Mouse (Mus musculus) brain, embryonic 14.5 days (tissue): Measurements from ENCODE around the gene Prrt2. TPM values are rescaled to one million over a fixed set of nuclear protein-coding genes. Genes with fewer than 3 reads are reported as not detected.

Experiments
- DNase-seq: peaks from one replicate; pipeline ENCODE4 v3.0.0-alpha.2; 2011; ENCODE audit warnings: low read depth
- CTCF ChIP-seq: fragments of 200-500 bp; IDR thresholded peaks from 2 replicates; pipeline ENCODE4 v1.5.1; 2012; ENCODE audit warnings: inconsistent platforms, mild to moderate bottlenecking, moderate library complexity, borderline replicate concordance; ENCODE audit not compliant: insufficient read depth, insufficient read length; ENCODE audit errors: extremely low read depth
- POLR2A ChIP-seq: fragments of 200-500 bp; IDR thresholded peaks from 2 replicates; pipeline ENCODE4 v1.6.1; 2012; ENCODE audit warnings: mild to moderate bottlenecking, inconsistent platforms, borderline replicate concordance; ENCODE audit not compliant: poor library complexity, insufficient read depth, insufficient read length, severe bottlenecking; ENCODE audit errors: extremely low read depth
- polyA plus RNA-seq: library from polyadenylated mRNA; depleted of rRNA; stranded (reverse); fragments of >200 nt; gene quantifications from 2 replicates; pipeline ENCODE4 v1.2.3, GENCODE M21; 2012; rRNA removed

The Prrt2 gene
- polyA plus RNA-seq, 1 experiment: 71.4 TPM

- no peak for TF ChIP-seq POLR2A
- peak; percentile 35; the same call in 1 of the 2 replicates for TF ChIP-seq CTCF
- peak; percentile 45 for DNase-seq
Observed at GRCm38 (mm10) chr7:126986319-126986718, 34.7 kb downstream of the Prrt2 start.

GRCm38 (mm10) chr7:126984667-126985444 lies 36.2 kb downstream of the Prrt2 start:
- TF ChIP-seq POLR2A: no peak
- TF ChIP-seq CTCF: no peak
- DNase-seq: no peak

GRCm38 (mm10) chr7:126983113-126983512 lies 37.9 kb downstream of the Prrt2 start:
- TF ChIP-seq POLR2A (no peak), CTCF (no peak)

GRCm38 (mm10) chr7:126982054-126982453 lies 39.0 kb downstream of the Prrt2 start:
- no peak for DNase-seq
- no peak for TF ChIP-seq POLR2A
- no peak for TF ChIP-seq CTCF

More at GRCm38 (mm10) chr7:126983113-126983512, 37.9 kb downstream of the Prrt2 start:
- no peak for DNase-seq

- no peak for TF ChIP-seq CTCF
- no peak for TF ChIP-seq POLR2A
- no peak for DNase-seq
Observed at GRCm38 (mm10) chr7:126981601-126982000, 39.4 kb downstream of the Prrt2 start.

GRCm38 (mm10) chr7:126978841-126979240 lies 42.2 kb downstream of the Prrt2 start:
- TF ChIP-seq CTCF: no peak
- TF ChIP-seq POLR2A: no peak
- DNase-seq: no peak

- TF ChIP-seq CTCF (no peak), POLR2A (no peak)
- no peak for DNase-seq
Observed at GRCm38 (mm10) chr7:126976878-126977459, 44.0 kb downstream of the Prrt2 start.

- DNase-seq: peak; percentile 99
- TF ChIP-seq CTCF (peak; percentile 98), POLR2A (no peak)
Observed at GRCm38 (mm10) chr7:126975950-126976866, 44.8 kb downstream of the Prrt2 start, which contains the start of gene Cdiptos. TSS of gene Cdiptos (minus strand) at chr7:126976098.

GRCm38 (mm10) chr7:126975893-126975949 lies 45.3 kb downstream of the Prrt2 start, which contains the start of gene Cdipt:
TSS of gene Cdipt (plus strand) at chr7:126975914.
- DNase-seq: no peak
- TF ChIP-seq CTCF (no peak), POLR2A (no peak)

- TF ChIP-seq CTCF (no peak), POLR2A (no peak)
- DNase-seq: peak; percentile 2
Observed at GRCm38 (mm10) chr7:126975493-126975892, 45.5 kb downstream of the Prrt2 start.

Other genes starting within 250 kb of the Prrt2 start
- gene Ypel3, start 244.3 kb downstream of the Prrt2 start, polyA plus RNA-seq: 181 and 258 TPM in 2 replicates
- 1.6 and 2.3 TPM in 2 replicates for gene Tbx6, start 239.7 kb downstream of the Prrt2 start, polyA plus RNA-seq
- 219 and 232 TPM in 2 replicates for gene Ppp4c, start 228.7 kb downstream of the Prrt2 start, polyA plus RNA-seq
- 199 and 224 TPM in 2 replicates for gene Fam57b, start 223.5 kb downstream of the Prrt2 start, polyA plus RNA-seq
- not detected in 2 replicates for gene 4930451I11Rik, start 189.6 kb downstream of the Prrt2 start, polyA plus RNA-seq
- 11.8 and 13.2 TPM in 2 replicates for gene Doc2a, start 173.8 kb downstream of the Prrt2 start, polyA plus RNA-seq
- gene Hirip3, start 159.2 kb downstream of the Prrt2 start, polyA plus RNA-seq: 48.6 and 65.1 TPM in 2 replicates
- 86.9 and 99.3 TPM in 2 replicates for gene Ino80e, start 158.8 kb downstream of the Prrt2 start, polyA plus RNA-seq
- 101 and 131 TPM in 2 replicates for gene Taok2, start 136.5 kb downstream of the Prrt2 start, polyA plus RNA-seq
- 28.3 and 36.8 TPM in 2 replicates for gene Tmem219, start 98.3 kb downstream of the Prrt2 start, polyA plus RNA-seq
- gene Kctd13, start 92.3 kb downstream of the Prrt2 start, polyA plus RNA-seq: 91.1 and 108 TPM in 2 replicates
- 21.0 and 21.2 TPM in 2 replicates for gene Asphd1, start 71.6 kb downstream of the Prrt2 start, polyA plus RNA-seq
- 84.2 and 129 TPM in 2 replicates for gene Sez6l2, start 70.6 kb downstream of the Prrt2 start, polyA plus RNA-seq
- 153 and 166 TPM in 2 replicates for gene Cdipt, start 45.3 kb downstream of the Prrt2 start, polyA plus RNA-seq
- 0.59 and 1.0 TPM in 2 replicates for gene Cdiptos, start 45.1 kb downstream of the Prrt2 start, polyA plus RNA-seq
- 3.5 and 4.3 TPM in 2 replicates for gene Mvp, start 6.6 kb downstream of the Prrt2 start, polyA plus RNA-seq
- 1.0 and 1.2 TPM in 2 replicates for gene Pagr1b, start 4.7 kb downstream of the Prrt2 start, polyA plus RNA-seq
- 13.0 and 24.4 TPM in 2 replicates for gene Pagr1a, start 3.9 kb downstream of the Prrt2 start, polyA plus RNA-seq
- gene Gm42742, start 114 bp downstream of the Prrt2 start, polyA plus RNA-seq: 77.9 and 87.6 TPM in 2 replicates
- gene Maz, start 5.8 kb upstream of the Prrt2 start, polyA plus RNA-seq: 350 and 352 TPM in 2 replicates
- gene Kif22, start 21.3 kb upstream of the Prrt2 start, polyA plus RNA-seq: 25.5 and 42.0 TPM in 2 replicates
- gene Zg16, start 66.1 kb upstream of the Prrt2 start, polyA plus RNA-seq: 0.21 TPM in 1 of 2 replicates, not detected in the other
- 1.5 and 2.1 TPM in 2 replicates for gene AI467606, start 70.1 kb upstream of the Prrt2 start, polyA plus RNA-seq
- gene Qprt, start 101.0 kb upstream of the Prrt2 start, polyA plus RNA-seq: 0.75 and 0.76 TPM in 2 replicates
- 0.09 and 0.10 TPM in 2 replicates for gene Spn, start 116.6 kb upstream of the Prrt2 start, polyA plus RNA-seq
- 108 and 117 TPM in 2 replicates for gene Cd2bp2, start 174.8 kb upstream of the Prrt2 start, polyA plus RNA-seq
- gene Tbc1d10b, start 187.3 kb upstream of the Prrt2 start, polyA plus RNA-seq: 54.2 and 66.1 TPM in 2 replicates
- 5.8 and 8.9 TPM in 2 replicates for gene Mylpf, start 187.7 kb upstream of the Prrt2 start, polyA plus RNA-seq
- 38.5 and 38.9 TPM in 2 replicates for gene Zfp553, start 211.8 kb upstream of the Prrt2 start, polyA plus RNA-seq
- gene Sept1, start 211.9 kb upstream of the Prrt2 start, polyA plus RNA-seq: 19.4 and 22.6 TPM in 2 replicates
- 88.1 and 118 TPM in 2 replicates for gene Zfp771, start 223.1 kb upstream of the Prrt2 start, polyA plus RNA-seq
- gene Dctpp1, start 239.5 kb upstream of the Prrt2 start, polyA plus RNA-seq: 82.3 and 131 TPM in 2 replicates